Mouse (Mus musculus) neural tube, postnatal 0 days (tissue): ENCODE measurements around the gene Hax1. TPM values are rescaled to one million over a fixed set of nuclear protein-coding genes. Genes with fewer than 3 reads are reported as not detected.

Source experiments
- microRNA-seq: library from miRNA; unstranded; fragments of <30 nt; microRNA quantifications from one replicate; pipeline ENCODE4, GENCODE M21; 2016
- polyA plus RNA-seq: library from polyadenylated mRNA; unstranded; fragments of >200 nt; fragmentation: Nextera tagmentation; extraction: Ambion mirVana; gene quantifications from 2 replicates; pipeline ENCODE4 v1.2.1, GENCODE M21; 2015

Gene Hax1
- 88.6 and 90.9 TPM in 2 replicates for polyA plus RNA-seq

GRCm38 (mm10) chr3:89998612-89999054 is at the start of gene Hax1:
Gene Hax1, minus strand, starts transcription at chr3:89998780.

GRCm38 (mm10) chr3:89963221-89963763 is 35.3 kb downstream of the Hax1 start, which contains the start of gene Atp8b2:
Gene Atp8b2, minus strand, starts transcription at chr3:89963508.

Small RNA genes within 50 kb of the gene (microRNA-seq; reads per million reads assigned to microRNA genes)
- 2.0 reads per million for gene Mir7669

Other genes starting within 250 kb of the Hax1 start
- gene Chrnb2, start 234.1 kb downstream of the Hax1 start, polyA plus RNA-seq: 13.8 and 16.1 TPM in 2 replicates
- gene Ube2q1, start 225.2 kb downstream of the Hax1 start, polyA plus RNA-seq: 13.1 and 13.9 TPM in 2 replicates
- gene She, start 167.4 kb downstream of the Hax1 start, polyA plus RNA-seq: 1.3 and 1.5 TPM in 2 replicates
- gene Il6ra, start 85.6 kb downstream of the Hax1 start, polyA plus RNA-seq: 2.1 and 2.5 TPM in 2 replicates
- 9.8 and 10.8 TPM in 2 replicates for gene Atp8b2, start 35.3 kb downstream of the Hax1 start, polyA plus RNA-seq
- gene 4933434E20Rik, start 52.9 kb upstream of the Hax1 start, polyA plus RNA-seq: 211 and 214 TPM in 2 replicates
- 113 and 119 TPM in 2 replicates for gene Ubap2l, start 53.8 kb upstream of the Hax1 start, polyA plus RNA-seq
- 236 and 260 TPM in 2 replicates for gene Tpm3, start 73.9 kb upstream of the Hax1 start, polyA plus RNA-seq
- 0.08 and 0.10 TPM in 2 replicates for gene Nup210l, start 105.4 kb upstream of the Hax1 start, polyA plus RNA-seq
- gene Rps27, start 214.9 kb upstream of the Hax1 start, polyA plus RNA-seq: 858 and 955 TPM in 2 replicates
- gene Rab13, start 214.9 kb upstream of the Hax1 start, polyA plus RNA-seq: 18.7 and 20.7 TPM in 2 replicates
- 118 and 126 TPM in 2 replicates for gene Jtb, start 232.8 kb upstream of the Hax1 start, polyA plus RNA-seq
- gene Creb3l4, start 244.7 kb upstream of the Hax1 start, polyA plus RNA-seq: 1.1 and 1.5 TPM in 2 replicates
- 65.1 and 72.0 TPM in 2 replicates for gene Slc39a1, start 249.4 kb upstream of the Hax1 start, polyA plus RNA-seq